Mouse (Mus musculus) adrenal gland, postnatal 36 days (tissue): ENCODE measurements at regions not wholly inside any gene's neighbourhood (a gene's known extent, or its start where the extent isn't known, plus 50 kb on each side); places are given as distances from the start of the nearest gene placed in this dataset.
"Not testable (repeated sequence)": the region's sequence is repeated elsewhere in the genome, so short reads cannot be mapped to it uniquely, and the experiment has no call there.

Experiments used
- DNase-seq, 2 experiments: peaks; one replicate each; pipeline ENCODE4 v3.0.0; 2021; ENCODE audit warnings: mixed read lengths in 1 of 2

- no peak for DNase-seq
Measured at GRCm38 (mm10) chr9:84461441-84461840, 536.5 kb downstream of the Bckdhb start.

- DNase-seq, result peak; percentile 47 to 56
Measured at GRCm38 (mm10) chr9:84466741-84467140, 541.8 kb downstream of the Bckdhb start.

- DNase-seq, result peak in 1 of 2 experiments; percentile 4
Measured at GRCm38 (mm10) chr9:84472696-84473095, 547.8 kb downstream of the Bckdhb start.

GRCm38 (mm10) chr9:84475906-84476305 lies 551.0 kb downstream of the Bckdhb start:
- DNase-seq, result no peak

GRCm38 (mm10) chr9:84499507-84499906 lies 574.6 kb downstream of the Bckdhb start:
- no peak for DNase-seq

GRCm38 (mm10) chr9:84502981-84503380 lies 578.0 kb downstream of the Bckdhb start:
- DNase-seq, result not testable (repeated sequence)

- DNase-seq, result no peak
Measured at GRCm38 (mm10) chr9:84517064-84517463, 592.1 kb downstream of the Bckdhb start.

GRCm38 (mm10) chr9:84545431-84545830 lies 620.5 kb downstream of the Bckdhb start:
- DNase-seq, result no peak

GRCm38 (mm10) chr9:84548012-84548660 lies 623.2 kb downstream of the Bckdhb start:
- DNase-seq, result no peak

GRCm38 (mm10) chr9:84555237-84555636 lies 630.3 kb downstream of the Bckdhb start:
- no peak for DNase-seq

GRCm38 (mm10) chr9:84556261-84556844 lies 631.4 kb downstream of the Bckdhb start:
- DNase-seq, result no peak

GRCm38 (mm10) chr9:84558346-84558745 lies 633.4 kb downstream of the Bckdhb start:
- DNase-seq, result no peak

GRCm38 (mm10) chr9:84569533-84569932 lies 644.6 kb downstream of the Bckdhb start:
- DNase-seq, result no peak

GRCm38 (mm10) chr9:84577781-84578180 lies 652.8 kb downstream of the Bckdhb start:
- peak in 1 of 2 experiments; percentile 1 for DNase-seq

GRCm38 (mm10) chr9:84587791-84588190 lies 662.8 kb downstream of the Bckdhb start:
- no peak for DNase-seq

- DNase-seq, result no peak
Measured at GRCm38 (mm10) chr9:84594724-84595123, 669.8 kb downstream of the Bckdhb start.
